ENCODE assay signal across 25 mouse cellular contexts in the genomic region with DNA sequence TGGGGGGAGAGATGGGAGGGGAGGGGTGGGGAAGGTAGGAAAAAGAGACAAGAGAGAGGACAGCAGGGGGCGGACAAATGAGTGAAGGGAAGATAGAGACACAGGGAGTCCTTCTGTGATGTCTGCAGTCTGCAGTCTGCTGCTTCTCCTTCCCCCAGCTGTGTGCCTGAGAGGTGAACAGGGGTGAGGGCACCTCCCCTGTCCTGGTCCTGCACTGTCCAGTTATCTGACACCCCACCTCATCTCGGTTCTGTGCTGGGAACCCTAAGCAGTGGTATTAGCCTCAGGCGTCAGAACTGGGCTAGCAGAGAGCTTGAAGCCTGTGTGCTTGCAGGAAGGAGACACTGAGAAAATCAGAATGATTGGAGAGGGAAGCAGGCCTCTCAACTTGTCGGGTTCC.
DNase-seq lines count a peak whose midpoint lies in the region; ATAC-seq and TF ChIP-seq lines count a peak whose summit lies in the region.
"Had no signal": no experiment of that assay in that cellular context is flagged by ENCODE, and none has a peak within 500 bp of the region (broad histone marks: within the 10 kb centered on the region; RNA-seq: fewer than 3 reads in every experiment).

No protein-coding gene starts in this region.

- H3K4me3 ChIP-seq in gastrocnemius, adult 2 months: peak overlapping the region; percentile 21; the same call in 1 of the 2 replicates
- H3K4me3 ChIP-seq in lung, embryonic 15.5 days: no peak overlapping the region
- no peak overlapping the region for H3K4me3 ChIP-seq in embryonic facial prominence, embryonic 10.5 days
- H3K4me3 ChIP-seq: limb, embryonic 13.5 days had no signal

- no peak for TF ChIP-seq CTCF in gastrocnemius, adult 2 months (IDR thresholded peaks at IDR 0.05)

- ATAC-seq in lung, embryonic 15.5 days (ENCODE audit: borderline replicate concordance, extremely low read depth, low FRiP score, low TSS enrichment): 0 out of 2 replicates have a peak, but pooled peaks have one; percentile 32
- ATAC-seq: activated CD4-positive, CD25-positive, alpha-beta regulatory T cell, adult 4 months had no signal

- no peak overlapping the region for H3K9ac ChIP-seq in lung, embryonic 15.5 days
- H3K9ac ChIP-seq: hindbrain, embryonic 14.5 days; limb, embryonic 13.5 days had no signal

- peaks cover 8% of the 10 kb centered on the region for H3K4me1 ChIP-seq in lung, embryonic 15.5 days
- peaks cover 11% of the 10 kb centered on the region for H3K4me1 ChIP-seq in embryonic facial prominence, embryonic 10.5 days

- peak; percentile 48 for DNase-seq in gastrocnemius, adult 2 months
- no peak for DNase-seq in gastrocnemius, postnatal 14 days
- DNase-seq in lung, postnatal 36 days: no peak
- DNase-seq in R1 (ENCODE audit: low read depth, low spot score): peak; percentile 8
- no peak for DNase-seq in embryonic facial prominence, embryonic 10.5 days (ENCODE audit: low spot score)
- DNase-seq in right cerebral cortex, postnatal 14 days: no peak
- DNase-seq: adrenal gland, adult 2 months; adrenal gland, postnatal 36 days; B cell, adult 2 months; cerebellum, adult 18-20 months; cerebellum, postnatal 10 days; heart, postnatal 36 days; kidney, adult 2 months; kidney, postnatal 4 days; lung, postnatal 4 days; right cerebral cortex, postnatal 4 days; thymus, adult 2 months; thymus, postnatal 4 days had no signal

- 34% methylated on average over 4 of the region's 4 CpGs for WGBS in lung, embryonic 15.5 days
- WGBS in embryonic facial prominence, embryonic 10.5 days: 36% methylated on average over 4 of the region's 4 CpGs

- peaks cover 8% of the 10 kb centered on the region; the same call in 1 of the 2 replicates for H3K27me3 ChIP-seq in lung, embryonic 15.5 days
- no peaks in the 10 kb centered on the region for H3K27me3 ChIP-seq in embryonic facial prominence, embryonic 10.5 days (replicated peaks; ENCODE audit: low read depth, poor library complexity, severe bottlenecking)

- intact Hi-C loops in gastrocnemius, adult 2 months (cut with DNase I): no loop called here
- intact Hi-C loops in gastrocnemius, postnatal 14 days (cut with DNase I; ENCODE audit: low total_unique reads): no loop called here

- H3K36me3 ChIP-seq in lung, embryonic 15.5 days: no peaks in the 10 kb centered on the region
- no peaks in the 10 kb centered on the region for H3K36me3 ChIP-seq in embryonic facial prominence, embryonic 10.5 days (replicated peaks)
- H3K36me3 ChIP-seq: limb, embryonic 13.5 days had no signal

- H3K9me3 ChIP-seq in lung, embryonic 15.5 days: no peaks in the 10 kb centered on the region
- no peaks in the 10 kb centered on the region for H3K9me3 ChIP-seq in embryonic facial prominence, embryonic 10.5 days
- H3K9me3 ChIP-seq: limb, embryonic 13.5 days had no signal

- H3K4me2 ChIP-seq in lung, embryonic 15.5 days: no peak overlapping the region
- H3K4me2 ChIP-seq: heart, embryonic 11.5 days; hindbrain, embryonic 14.5 days; limb, embryonic 13.5 days; liver, embryonic 11.5 days had no signal

- peak overlapping the region; percentile 79 for H3K27ac ChIP-seq in gastrocnemius, adult 2 months
- H3K27ac ChIP-seq in lung, embryonic 15.5 days: no peak overlapping the region
- peak overlapping the region; percentile 3; the same call in 1 of the 2 replicates for H3K27ac ChIP-seq in embryonic facial prominence, embryonic 10.5 days (replicated peaks)
- H3K27ac ChIP-seq: hindbrain, embryonic 14.5 days; kidney, postnatal 0 days; limb, embryonic 13.5 days had no signal

Comparison
In these comparisons a context has a peak if more than half of its experiments do, and no peak if none do; other contexts are left out.
1. DNase-seq: peak in gastrocnemius, adult 2 months (single experiment) and R1 (single experiment); none in gastrocnemius, postnatal 14 days (single experiment), lung, postnatal 36 days (single experiment), embryonic facial prominence, embryonic 10.5 days (single experiment) and right cerebral cortex, postnatal 14 days (single experiment).